24 mouse cellular contexts compared by ENCODE assay signal in genomic region chr10:53096446-53096845, GRCm38 (mm10).
DNase-seq lines count a peak whose midpoint lies in the region; ATAC-seq lines count a peak whose summit lies in the region.
"Had no signal": no experiment of that assay in that cellular context is flagged by ENCODE, and none has a peak within 500 bp of the region (broad histone marks: within the 10 kb centered on the region; RNA-seq: fewer than 3 reads in every experiment).

No protein-coding gene starts in this region.

- no peak overlapping the region for H3K27ac ChIP-seq in embryonic facial prominence, embryonic 11.5 days (replicated peaks; ENCODE audit: low read depth, low read length)
- H3K27ac ChIP-seq in embryonic facial prominence, embryonic 10.5 days (replicated peaks): no peak overlapping the region
- no peak overlapping the region; the same call in 1 of the 2 replicates for H3K27ac ChIP-seq in limb, embryonic 11.5 days (replicated peaks; ENCODE audit: low read depth, low read length)
- no peak overlapping the region for H3K27ac ChIP-seq in midbrain, embryonic 16.5 days (ENCODE audit: low read length)
- H3K27ac ChIP-seq: embryonic facial prominence, embryonic 12.5 days; forebrain, embryonic 13.5 days; forebrain, embryonic 15.5 days had no signal

- DNase-seq in embryo, embryonic 10.5 days (ENCODE audit: low spot score): peak; percentile 23
- DNase-seq in embryo, embryonic 9.5 days (ENCODE audit: extremely low spot score): no peak
- peak; percentile 4 for DNase-seq in embryonic facial prominence, embryonic 11.5 days (ENCODE audit: low spot score)
- no peak for DNase-seq in embryonic facial prominence, embryonic 10.5 days (ENCODE audit: low spot score)
- peak; percentile 55 for DNase-seq in limb, embryonic 11.5 days (ENCODE audit: low spot score)
- DNase-seq: adrenal gland, adult 8-10 months; adrenal gland, postnatal 14 days; adrenal gland, postnatal 36 days; B cell, adult 2 months; cerebellum, adult 11-12 months; cerebellum, adult 2 months; cerebellum, adult 9-10 months; cerebellum, postnatal 10 days; cerebellum, postnatal 25 days; forebrain, postnatal 0 days had no signal

- WGBS in embryonic facial prominence, embryonic 11.5 days: 33% methylated on average over 3 of the region's 3 CpGs
- WGBS in embryonic facial prominence, embryonic 10.5 days: 51% methylated on average over 3 of the region's 3 CpGs
- WGBS in limb, embryonic 11.5 days: 14% methylated on average over 3 of the region's 3 CpGs
- WGBS in midbrain, embryonic 16.5 days: 79% methylated on average over 3 of the region's 3 CpGs

- H3K36me3 ChIP-seq in embryonic facial prominence, embryonic 11.5 days (replicated peaks; ENCODE audit: control insufficient read depth, insufficient read depth, low read depth, low read length): no peaks in the 10 kb centered on the region
- no peaks in the 10 kb centered on the region for H3K36me3 ChIP-seq in embryonic facial prominence, embryonic 10.5 days (replicated peaks)
- no peaks in the 10 kb centered on the region for H3K36me3 ChIP-seq in limb, embryonic 11.5 days (ENCODE audit: control insufficient read depth, insufficient read depth, low read length)
- H3K36me3 ChIP-seq in midbrain, embryonic 16.5 days (ENCODE audit: control insufficient read depth, insufficient read depth, low read length): 0 out of 2 replicates have a peak, but pooled peaks cover 2% of the 10 kb centered on the region
- H3K36me3 ChIP-seq: embryonic facial prominence, embryonic 12.5 days; forebrain, embryonic 15.5 days; G1E had no signal

- H3K4me3 ChIP-seq in embryonic facial prominence, embryonic 11.5 days (ENCODE audit: low read depth, low read length): no peak overlapping the region
- H3K4me3 ChIP-seq in embryonic facial prominence, embryonic 10.5 days: no peak overlapping the region
- no peak overlapping the region for H3K4me3 ChIP-seq in limb, embryonic 11.5 days (ENCODE audit: low read depth, low read length)
- H3K4me3 ChIP-seq in midbrain, embryonic 16.5 days (ENCODE audit: low read depth, low read length): no peak overlapping the region
- H3K4me3 ChIP-seq: embryonic facial prominence, embryonic 12.5 days; forebrain, embryonic 13.5 days; forebrain, embryonic 15.5 days had no signal

- no peaks in the 10 kb centered on the region for H3K4me1 ChIP-seq in embryonic facial prominence, embryonic 11.5 days (ENCODE audit: control insufficient read depth, insufficient read depth, low read length)
- 0 out of 2 replicates have a peak, but pooled peaks cover 3% of the 10 kb centered on the region for H3K4me1 ChIP-seq in embryonic facial prominence, embryonic 10.5 days
- 0 out of 2 replicates have a peak, but pooled peaks cover 3% of the 10 kb centered on the region for H3K4me1 ChIP-seq in limb, embryonic 11.5 days (ENCODE audit: control insufficient read depth, insufficient read depth, low read length)
- no peaks in the 10 kb centered on the region for H3K4me1 ChIP-seq in midbrain, embryonic 16.5 days (ENCODE audit: control insufficient read depth, insufficient read depth, low read length)
- H3K4me1 ChIP-seq: embryonic facial prominence, embryonic 12.5 days; forebrain, embryonic 13.5 days; forebrain, embryonic 15.5 days had no signal

- H3K9me3 ChIP-seq in embryonic facial prominence, embryonic 11.5 days (replicated peaks; ENCODE audit: control insufficient read depth, low read length): no peaks in the 10 kb centered on the region
- H3K9me3 ChIP-seq in embryonic facial prominence, embryonic 10.5 days: no peaks in the 10 kb centered on the region
- H3K9me3 ChIP-seq in limb, embryonic 11.5 days (ENCODE audit: control insufficient read depth, low read length): no peaks in the 10 kb centered on the region
- no peaks in the 10 kb centered on the region for H3K9me3 ChIP-seq in midbrain, embryonic 16.5 days (replicated peaks; ENCODE audit: control insufficient read depth, low read length, poor library complexity, severe bottlenecking)
- H3K9me3 ChIP-seq: embryonic facial prominence, embryonic 12.5 days; forebrain, embryonic 13.5 days; forebrain, embryonic 15.5 days; G1E had no signal

- no peak for ATAC-seq in embryonic facial prominence, embryonic 11.5 days (replicated peaks; ENCODE audit: insufficient number of reproducible peaks, low FRiP score, low TSS enrichment, low read depth)
- peak; percentile 47; the same call in 1 of the 2 replicates for ATAC-seq in limb, embryonic 11.5 days (ENCODE audit: insufficient number of reproducible peaks, low FRiP score, low TSS enrichment, low read depth)
- no peak for ATAC-seq in midbrain, embryonic 16.5 days
- ATAC-seq: activated CD4-positive, CD25-positive, alpha-beta regulatory T cell, adult 4 months; CD4-positive, CD25-positive, alpha-beta regulatory T cell, adult 4 months; forebrain, embryonic 13.5 days; forebrain, embryonic 15.5 days; forebrain, postnatal 0 days; Patski had no signal

- H3K4me2 ChIP-seq in embryonic facial prominence, embryonic 11.5 days (ENCODE audit: low read depth, low read length): no peak overlapping the region
- H3K4me2 ChIP-seq in limb, embryonic 11.5 days (ENCODE audit: low read depth, severe bottlenecking): no peak overlapping the region
- no peak overlapping the region for H3K4me2 ChIP-seq in midbrain, embryonic 16.5 days (ENCODE audit: low read length)
- H3K4me2 ChIP-seq: embryonic facial prominence, embryonic 12.5 days; forebrain, embryonic 13.5 days; forebrain, embryonic 15.5 days had no signal

- H3K9ac ChIP-seq in embryonic facial prominence, embryonic 11.5 days (replicated peaks; ENCODE audit: low read length): no peak overlapping the region
- H3K9ac ChIP-seq in limb, embryonic 11.5 days (ENCODE audit: low read length): no peak overlapping the region
- H3K9ac ChIP-seq in midbrain, embryonic 16.5 days (ENCODE audit: low read depth, low read length): no peak overlapping the region
- H3K9ac ChIP-seq: embryonic facial prominence, embryonic 12.5 days; forebrain, embryonic 13.5 days; forebrain, embryonic 15.5 days; forebrain, postnatal 0 days had no signal

- H3K27me3 ChIP-seq in embryonic facial prominence, embryonic 11.5 days (ENCODE audit: control insufficient read depth, insufficient read depth, low read length): no peaks in the 10 kb centered on the region
- no peaks in the 10 kb centered on the region for H3K27me3 ChIP-seq in embryonic facial prominence, embryonic 10.5 days (replicated peaks; ENCODE audit: low read depth, poor library complexity, severe bottlenecking)
- no peaks in the 10 kb centered on the region for H3K27me3 ChIP-seq in limb, embryonic 11.5 days (ENCODE audit: control insufficient read depth, insufficient read depth, low read length)
- no peaks in the 10 kb centered on the region for H3K27me3 ChIP-seq in midbrain, embryonic 16.5 days (ENCODE audit: control insufficient read depth, insufficient read depth, low read depth, low read length)
- H3K27me3 ChIP-seq: CH12.LX; embryonic facial prominence, embryonic 12.5 days; forebrain, embryonic 13.5 days; forebrain, embryonic 15.5 days; Patski had no signal

Comparison
In these comparisons a context has a peak if more than half of its experiments do, and no peak if none do; other contexts are left out.
1. DNase-seq: peak in embryo, embryonic 10.5 days (single experiment), embryonic facial prominence, embryonic 11.5 days (single experiment) and limb, embryonic 11.5 days (single experiment); none in embryo, embryonic 9.5 days (single experiment) and embryonic facial prominence, embryonic 10.5 days (single experiment).